Mouse (Mus musculus) liver, embryonic 14 days (tissue): ENCODE results near the gene Lrfn2. TPM values are rescaled to one million over a fixed set of nuclear protein-coding genes. Genes with fewer than 3 reads are reported as not detected.

Experiments used
- polyA plus RNA-seq: library from polyadenylated mRNA; depleted of rRNA; stranded (reverse); fragments of >200 nt; gene quantifications from 2 replicates; pipeline ENCODE4 v1.2.3, GENCODE M21; 2012; rRNA removed

The Lrfn2 gene
- 0.01 and 0.02 TPM in 2 replicates for polyA plus RNA-seq

GRCm38 (mm10) chr17:48931621-48932405, at the start of gene Lrfn2:
Lrfn2 (plus strand) TSS chr17:48932379.

